Mouse (Mus musculus) cerebellum, postnatal 4 days (tissue): ENCODE measurements around the gene Gm20388.

Source experiments
- DNase-seq, 2 experiments: peaks; one replicate each; pipeline ENCODE4 v3.0.0; 2022; ENCODE audit warnings: low spot score in 2 of 2, mixed read lengths in 1 of 2

The Gm20388 gene

GRCm38 (mm10) chr8:121544936-121545335 is 1634.3 kb downstream of the Gm20388 start:
- DNase-seq = no peak

- DNase-seq = peak; percentile 60 to 75
These were observed 1636.5 kb downstream of the Gm20388 start for GRCm38 (mm10) chr8:121547132-121547531.

- no peak for DNase-seq
These were observed 1639.4 kb downstream of the Gm20388 start for GRCm38 (mm10) chr8:121550056-121550455.

GRCm38 (mm10) chr8:121551065-121551985 is 1640.7 kb downstream of the Gm20388 start:
- DNase-seq = no peak

GRCm38 (mm10) chr8:121552506-121552905 is 1641.9 kb downstream of the Gm20388 start:
- no peak for DNase-seq

GRCm38 (mm10) chr8:121553831-121554475 is 1643.3 kb downstream of the Gm20388 start:
- DNase-seq = no peak

GRCm38 (mm10) chr8:121557746-121558145 is 1647.1 kb downstream of the Gm20388 start:
- DNase-seq = no peak

GRCm38 (mm10) chr8:121558538-121558937 is 1647.9 kb downstream of the Gm20388 start:
- no peak for DNase-seq

GRCm38 (mm10) chr8:121559801-121560200 is 1649.2 kb downstream of the Gm20388 start:
- no peak for DNase-seq

- DNase-seq = no peak
These were observed 1649.9 kb downstream of the Gm20388 start for GRCm38 (mm10) chr8:121560432-121561100.

GRCm38 (mm10) chr8:121561636-121562345 is 1651.2 kb downstream of the Gm20388 start:
- DNase-seq = no peak

- no peak for DNase-seq
These were observed 1652.3 kb downstream of the Gm20388 start for GRCm38 (mm10) chr8:121562941-121563351.

GRCm38 (mm10) chr8:121563701-121564100 is 1653.1 kb downstream of the Gm20388 start:
- no peak for DNase-seq

GRCm38 (mm10) chr8:121568321-121568720 is 1657.7 kb downstream of the Gm20388 start:
- no peak for DNase-seq

- no peak for DNase-seq
These were observed 1659.7 kb downstream of the Gm20388 start for GRCm38 (mm10) chr8:121570335-121570734.

- DNase-seq = no peak
These were observed 1660.2 kb downstream of the Gm20388 start for GRCm38 (mm10) chr8:121570801-121571200.

- DNase-seq = no peak
These were observed 1661.5 kb downstream of the Gm20388 start for GRCm38 (mm10) chr8:121572121-121572520.

GRCm38 (mm10) chr8:121573275-121573674 is 1662.6 kb downstream of the Gm20388 start:
- no peak for DNase-seq

- no peak for DNase-seq
These were observed 1665.0 kb downstream of the Gm20388 start for GRCm38 (mm10) chr8:121575661-121576060.

GRCm38 (mm10) chr8:121577751-121578675 is 1667.4 kb downstream of the Gm20388 start:
- no peak for DNase-seq
